Mouse (Mus musculus) ZHBTc4 (cell line): Measurements from ENCODE around the gene Tmem251.

Experiments
- DNase-seq: peaks from one replicate; pipeline ENCODE4 v3.0.0-alpha.2; 2011; ENCODE audit warnings: low read depth, low spot score

Tmem251 gene

DNA sequence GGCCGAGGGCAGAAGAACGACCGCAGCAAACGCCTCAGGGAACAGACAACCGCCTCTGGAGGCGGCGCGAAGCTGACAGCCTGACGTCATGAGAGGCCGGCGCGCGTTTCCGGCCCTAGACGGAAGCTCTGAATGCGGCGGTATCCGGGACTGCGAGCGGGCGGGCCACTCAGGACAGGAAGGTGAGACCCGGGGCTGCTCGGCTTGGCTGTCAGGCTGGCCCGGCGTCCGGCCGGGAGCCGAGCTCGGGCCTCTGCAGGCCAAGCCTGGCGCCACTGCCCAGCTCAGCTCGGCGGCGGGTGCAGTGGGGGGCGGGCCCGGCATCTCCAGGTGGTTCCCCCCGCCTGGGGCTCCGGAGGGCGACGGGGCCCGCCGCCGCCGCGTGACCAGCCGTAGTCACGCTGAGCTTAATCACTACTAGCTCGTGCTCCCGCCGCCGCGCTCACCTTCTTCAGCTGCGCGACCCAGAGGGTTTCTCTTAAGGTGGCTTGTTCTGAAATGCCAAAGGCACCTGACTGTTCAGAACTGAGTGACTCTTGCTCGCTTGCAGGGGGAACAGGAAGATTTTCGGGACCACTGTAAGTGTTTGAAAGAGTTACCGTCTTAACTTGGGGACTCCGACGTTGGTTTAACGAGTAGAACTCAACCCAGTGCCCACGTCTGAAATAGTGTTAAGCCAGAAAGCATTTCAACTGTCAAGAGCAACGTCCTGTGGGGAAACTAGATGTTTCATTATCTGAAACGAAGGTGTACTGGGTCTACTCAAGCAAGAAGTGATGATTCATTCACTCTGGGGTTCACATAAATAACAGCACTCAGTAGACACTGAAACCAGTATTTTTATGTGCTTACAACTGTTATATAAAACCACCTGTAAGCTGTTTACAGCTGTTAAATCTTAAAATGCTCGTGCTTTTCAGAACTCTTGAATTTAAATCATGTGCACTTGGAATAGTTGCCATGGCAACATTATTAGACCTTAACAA, at the start of gene Tmem251, which contains the start of gene Moap1:
Tmem251 (plus strand) TSS at position 174 of the 986 bp plus-strand sequence.
Moap1 (minus strand) TSS at position 73 of the 986 bp plus-strand sequence.
- DNase-seq, result peak; percentile 96

DNA sequence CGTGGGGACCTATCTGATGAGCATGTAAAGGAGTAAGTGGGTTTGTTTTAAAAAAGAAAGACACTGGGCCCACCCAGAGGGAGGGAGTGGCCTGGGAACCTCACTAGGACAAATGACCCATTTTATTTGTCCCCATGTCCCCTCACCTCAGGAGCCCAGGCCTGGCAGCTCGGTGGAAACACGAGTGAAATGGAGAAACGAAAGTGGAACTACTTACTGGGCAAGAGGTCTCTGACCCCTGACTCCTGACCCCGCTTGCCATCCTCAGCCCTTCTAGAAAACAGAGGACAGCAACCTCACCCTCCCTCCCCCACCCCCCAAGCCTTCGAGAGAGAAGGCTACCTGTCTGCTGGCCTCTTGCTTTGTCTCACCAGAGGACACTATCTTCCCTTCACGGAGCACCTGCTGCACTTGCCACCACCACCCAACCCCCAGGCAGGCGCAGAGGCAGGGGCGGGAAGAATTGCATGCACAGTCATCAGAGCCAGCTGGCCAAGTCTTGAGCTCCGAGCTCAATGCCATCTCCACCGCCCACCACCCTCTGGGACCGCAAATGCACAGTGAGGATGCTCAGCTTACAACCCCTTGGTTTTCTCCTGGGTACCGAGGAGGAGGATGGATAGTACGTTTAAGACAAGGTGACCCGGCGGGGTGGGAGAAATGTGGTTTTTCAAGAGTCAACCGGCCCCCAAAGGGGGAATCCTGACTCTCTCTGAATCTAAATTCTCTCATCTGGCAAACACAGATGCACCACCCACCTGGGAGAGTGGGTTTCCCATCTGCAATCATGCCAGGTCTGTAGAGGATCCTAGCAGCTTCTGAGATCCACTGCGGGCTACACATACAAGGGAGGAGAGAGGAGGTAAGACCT, 48.0 kb upstream of the Tmem251 start:
- no peak for DNase-seq

DNA sequence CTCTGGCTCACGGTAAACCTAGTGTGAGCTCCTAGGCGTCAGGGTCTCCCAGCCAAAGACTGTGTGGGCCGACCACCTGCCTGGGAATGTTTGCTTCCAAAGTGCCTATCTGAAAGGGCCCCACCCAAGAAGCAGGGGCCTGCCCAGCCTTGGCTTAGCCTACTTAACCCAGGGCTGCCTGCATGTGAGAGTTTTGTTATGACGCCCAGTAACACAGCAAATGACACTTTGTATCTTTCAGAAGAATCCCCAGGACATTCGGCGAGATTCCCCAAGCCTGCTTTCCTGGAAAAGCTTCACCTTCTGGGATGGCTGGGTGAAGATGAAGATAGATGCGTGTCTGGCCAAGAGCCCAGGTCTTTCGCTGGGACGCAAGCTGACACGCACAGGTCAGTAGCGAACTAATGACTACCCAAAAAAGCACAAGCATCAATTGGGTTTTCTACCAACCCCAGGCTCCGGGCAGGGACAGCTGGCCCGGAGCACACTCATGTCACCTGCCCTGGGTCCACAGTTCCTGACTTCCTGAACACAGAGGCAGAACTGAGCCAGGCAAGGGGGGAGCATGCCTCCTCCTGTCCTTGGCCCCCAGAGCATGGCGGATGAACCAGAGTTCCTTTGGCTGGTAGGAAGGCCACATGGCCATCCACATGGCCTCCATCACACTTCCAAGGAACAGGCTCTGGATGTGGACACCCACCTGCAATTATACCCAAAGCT, 46.8 kb upstream of the Tmem251 start:
- no peak for DNase-seq

DNA sequence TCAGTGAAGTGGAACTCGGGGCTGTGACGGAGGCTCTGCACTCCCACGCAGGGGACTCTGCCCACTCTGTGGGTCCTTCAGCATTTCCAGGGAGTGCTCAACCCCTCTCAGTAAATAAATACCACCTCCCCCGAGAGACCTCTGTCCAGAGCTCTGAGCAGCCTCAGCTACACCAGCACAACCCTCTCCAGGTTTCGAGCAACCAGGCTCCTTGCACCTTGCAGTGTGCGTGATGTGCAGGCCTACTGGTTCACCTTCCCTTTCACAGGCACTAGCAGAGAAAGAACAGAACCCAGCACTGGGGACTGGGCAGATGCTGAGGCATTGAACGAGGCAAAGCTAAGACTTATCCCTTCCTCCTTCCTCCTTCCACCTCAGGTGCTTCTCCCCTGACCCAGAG, 46.2 kb upstream of the Tmem251 start:
- DNase-seq, result no peak

DNA sequence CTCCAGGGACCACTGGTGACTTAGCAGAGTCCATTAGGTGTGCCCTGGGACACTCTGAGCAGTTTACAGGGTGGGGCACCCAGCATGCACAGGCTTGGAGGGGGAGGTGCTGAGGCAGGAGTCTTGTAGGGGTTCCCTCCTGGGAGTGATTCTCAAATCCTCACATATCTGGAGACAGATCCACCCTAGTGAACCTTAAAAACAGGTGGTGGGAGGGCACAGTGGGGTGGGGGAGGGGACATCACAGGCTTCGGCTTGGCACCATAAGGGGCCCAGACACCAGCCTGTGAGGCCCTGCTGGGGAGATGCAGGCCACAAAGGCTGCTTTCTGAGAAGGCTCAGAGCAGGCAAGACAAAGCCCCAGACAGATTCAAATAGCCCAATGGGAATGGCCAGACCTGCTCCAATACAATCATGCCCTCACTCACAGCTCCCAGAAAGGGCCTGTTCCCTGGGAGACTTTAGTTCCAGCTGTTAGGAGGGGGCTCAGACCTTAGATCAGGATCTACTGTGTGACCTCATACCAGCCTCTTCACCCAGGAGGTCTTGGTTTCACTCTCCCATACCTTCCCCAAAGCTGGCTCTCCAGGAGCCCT, 45.4 kb upstream of the Tmem251 start:
- DNase-seq, result no peak

DNA sequence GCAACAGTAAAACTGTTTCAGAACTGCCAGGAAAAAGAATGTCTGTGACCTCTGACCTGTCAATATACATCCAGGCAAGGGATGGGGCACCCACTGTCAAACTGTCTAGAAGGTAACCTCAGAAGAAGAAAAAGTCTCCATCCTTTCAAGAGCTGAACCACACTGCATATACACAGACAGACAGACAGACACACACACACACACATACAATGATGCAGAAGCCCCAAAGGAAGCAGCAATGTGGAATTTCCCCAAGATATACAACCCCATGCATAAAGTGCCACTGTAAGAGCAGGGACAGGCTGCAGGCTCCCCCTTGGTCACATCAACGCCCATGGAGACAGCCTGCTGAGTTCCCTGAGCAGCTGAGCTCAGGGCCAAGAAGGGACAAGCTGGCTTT, 44.4 kb upstream of the Tmem251 start:
- DNase-seq, result no peak

DNA sequence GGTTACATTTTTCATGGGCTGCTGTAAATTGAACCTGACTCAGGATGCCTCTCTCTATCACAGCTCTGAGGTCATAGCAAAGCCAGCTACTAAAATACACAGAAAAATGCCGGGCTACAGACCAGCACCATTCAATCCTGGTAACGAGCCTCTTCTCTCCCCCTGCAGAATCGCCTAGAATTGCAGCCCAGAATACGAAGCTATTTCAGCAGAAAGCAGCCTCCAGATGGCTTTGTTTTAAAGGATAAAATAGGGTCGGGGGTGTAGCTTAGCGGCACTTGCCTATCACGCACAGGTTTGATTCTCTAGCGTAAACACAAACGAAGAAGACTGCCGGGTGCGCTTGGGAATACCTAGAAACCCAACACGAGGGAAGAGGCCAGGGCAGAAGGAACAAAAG, 43.1 kb upstream of the Tmem251 start:
- no peak for DNase-seq

DNA sequence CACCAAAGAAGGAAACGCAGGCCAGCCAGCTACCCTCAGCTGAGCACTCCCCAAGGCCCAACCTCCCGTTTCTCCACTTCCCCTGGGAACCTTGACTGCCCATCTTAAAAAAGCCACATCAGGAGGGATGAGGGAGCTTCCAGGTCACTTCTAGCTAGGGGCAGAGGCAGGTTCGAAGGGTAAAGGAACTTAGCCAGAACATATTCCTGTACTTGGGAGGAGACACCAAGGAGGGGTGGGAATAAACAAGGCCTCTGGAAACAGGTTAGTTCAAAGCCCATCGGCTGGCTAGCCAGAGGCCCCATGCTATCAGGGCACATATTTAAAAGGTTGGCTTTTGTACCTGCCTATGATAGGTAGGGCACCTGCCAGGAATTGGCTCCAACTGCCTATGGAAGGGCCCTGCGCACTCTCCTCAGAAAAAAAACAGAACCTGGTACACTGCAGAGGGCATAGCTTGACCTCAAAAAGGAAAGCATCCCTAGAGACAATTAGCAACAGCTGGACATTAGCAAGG, 41.8 kb upstream of the Tmem251 start:
- DNase-seq, result no peak

DNA sequence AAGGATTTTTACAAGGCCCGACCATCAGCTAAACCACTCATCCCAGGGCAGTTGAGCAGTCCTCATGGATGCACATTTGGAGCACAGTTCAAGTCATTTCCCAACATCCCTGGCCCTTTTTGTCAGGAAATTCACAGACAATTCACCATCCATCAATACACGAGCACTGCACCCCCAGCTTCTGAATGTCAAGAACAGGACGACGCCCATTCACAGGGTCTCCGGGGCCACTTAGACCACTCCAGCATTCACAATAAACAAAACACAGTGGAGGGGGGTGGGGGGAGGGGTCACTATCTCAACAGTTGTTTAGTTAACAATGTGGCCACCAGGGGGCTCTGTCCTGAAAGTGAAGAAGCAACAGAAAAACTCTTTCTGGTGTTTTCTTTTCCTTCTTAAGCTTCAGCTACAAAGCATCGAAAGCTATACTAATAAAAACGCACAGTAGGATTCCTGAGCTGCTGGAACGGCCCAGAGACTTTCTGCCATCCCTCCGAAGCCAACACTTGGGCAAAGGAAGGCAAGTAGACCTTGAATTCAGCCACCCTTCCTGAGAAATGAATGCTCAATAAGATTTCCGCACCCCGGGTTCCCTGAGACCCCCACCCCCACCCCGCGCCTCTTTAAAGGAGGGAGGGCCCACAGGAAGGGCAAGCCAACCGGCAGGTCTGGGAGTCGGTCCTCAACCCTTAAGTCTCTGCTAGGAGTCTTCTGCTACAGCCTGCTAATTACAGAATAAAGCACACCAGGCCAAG, 41.0 kb upstream of the Tmem251 start:
- peak; percentile 93 for DNase-seq

DNA sequence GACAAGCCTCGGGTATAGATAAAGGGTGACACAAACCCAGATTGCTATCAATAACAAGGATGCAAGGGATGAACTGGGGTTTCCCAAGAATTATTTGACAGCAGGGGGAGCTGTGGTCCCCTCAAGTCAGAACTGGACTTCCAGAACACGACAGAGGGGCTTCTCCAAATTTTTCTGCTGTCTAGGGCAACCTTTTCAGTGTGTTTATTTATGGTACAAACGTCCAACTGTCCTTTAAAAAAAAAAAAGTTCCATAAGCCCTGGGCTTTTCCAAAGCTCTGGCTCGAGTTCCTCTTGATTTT, 40.5 kb upstream of the Tmem251 start:
- DNase-seq, result peak; percentile 49

DNA sequence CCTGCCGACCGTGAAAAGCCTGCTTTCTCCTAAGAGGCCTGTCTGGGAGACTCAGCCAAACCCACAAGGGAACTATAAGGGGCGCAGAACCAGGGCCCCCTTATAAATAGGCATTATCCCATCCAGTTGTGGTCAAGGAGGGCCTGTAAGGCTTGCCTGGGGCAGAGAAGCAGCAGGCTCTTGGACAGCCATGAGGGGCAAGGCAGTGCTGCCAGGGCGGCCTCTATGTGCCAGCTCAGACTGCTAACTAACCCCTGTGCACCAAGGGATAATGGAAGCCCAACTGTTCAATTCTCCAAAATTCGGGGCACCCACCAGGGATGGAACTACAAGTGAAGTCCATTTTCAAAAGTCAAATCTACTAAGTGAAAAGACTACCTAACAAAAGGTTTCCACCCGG, 40.1 kb upstream of the Tmem251 start:
- DNase-seq, result no peak

DNA sequence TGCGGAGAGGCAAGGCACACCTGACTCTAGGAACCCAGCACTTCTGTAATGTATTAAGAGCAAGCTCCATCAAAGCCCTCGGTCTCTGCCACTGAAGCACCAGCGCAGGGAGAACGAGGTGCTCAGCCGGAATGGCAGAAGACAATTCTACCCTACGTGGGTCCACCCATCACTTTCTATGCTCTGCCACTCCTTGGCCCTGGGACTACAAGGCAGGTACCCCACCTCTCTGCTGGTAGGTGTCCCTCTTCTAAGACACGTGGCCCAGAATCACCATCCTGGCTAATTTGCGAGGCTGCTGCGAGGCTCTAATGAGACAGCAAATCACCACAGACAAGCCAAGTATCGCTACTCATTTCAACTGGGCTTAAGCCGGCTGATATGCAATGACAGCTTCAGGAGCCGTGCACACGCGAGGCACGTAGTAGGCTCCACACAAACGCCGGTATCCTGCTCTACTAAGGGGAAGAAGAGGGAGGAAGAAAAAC, 39.6 kb upstream of the Tmem251 start:
- DNase-seq, result peak; percentile 45

DNA sequence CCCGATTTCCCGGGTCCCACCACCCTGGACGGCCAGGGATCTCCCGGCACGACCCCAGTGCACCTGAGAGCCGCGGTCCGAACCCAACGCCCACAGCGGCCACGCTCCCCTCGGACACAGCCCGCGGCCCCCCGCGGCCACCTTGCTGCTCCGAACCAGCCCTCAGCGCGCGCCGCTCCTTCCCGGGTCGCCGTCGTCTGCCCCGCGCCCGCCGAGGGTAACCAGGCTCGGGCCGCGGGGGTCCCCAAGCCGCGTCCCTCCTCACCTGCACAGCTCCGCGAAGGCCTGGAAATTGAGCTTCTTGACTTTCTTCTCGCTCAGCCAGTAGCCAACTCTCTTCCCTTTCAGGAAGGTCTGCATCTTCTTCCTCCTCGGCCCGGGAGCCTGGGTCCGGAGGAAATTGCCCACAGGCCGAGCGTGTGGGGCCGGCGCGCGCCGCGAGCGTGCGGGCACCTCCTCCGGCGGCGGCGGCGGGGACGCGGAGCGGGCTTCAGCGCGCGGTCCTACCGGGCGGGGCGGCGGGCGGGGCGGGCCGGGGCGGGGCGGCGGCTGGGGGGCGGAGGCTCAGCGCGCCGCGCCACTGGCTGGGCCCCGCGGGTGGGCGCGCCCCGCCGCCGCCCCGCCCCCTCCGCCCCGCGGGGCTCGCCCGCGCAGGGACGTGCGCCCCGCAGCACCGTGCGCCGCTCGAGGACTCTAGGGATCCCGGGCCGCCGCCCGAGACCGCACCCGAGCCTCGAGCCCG, 38.9 kb upstream of the Tmem251 start, which contains the start of gene Itpk1:
Itpk1 (minus strand) TSS at position 474 of the 742 bp plus-strand sequence.
- peak; percentile 64 for DNase-seq

DNA sequence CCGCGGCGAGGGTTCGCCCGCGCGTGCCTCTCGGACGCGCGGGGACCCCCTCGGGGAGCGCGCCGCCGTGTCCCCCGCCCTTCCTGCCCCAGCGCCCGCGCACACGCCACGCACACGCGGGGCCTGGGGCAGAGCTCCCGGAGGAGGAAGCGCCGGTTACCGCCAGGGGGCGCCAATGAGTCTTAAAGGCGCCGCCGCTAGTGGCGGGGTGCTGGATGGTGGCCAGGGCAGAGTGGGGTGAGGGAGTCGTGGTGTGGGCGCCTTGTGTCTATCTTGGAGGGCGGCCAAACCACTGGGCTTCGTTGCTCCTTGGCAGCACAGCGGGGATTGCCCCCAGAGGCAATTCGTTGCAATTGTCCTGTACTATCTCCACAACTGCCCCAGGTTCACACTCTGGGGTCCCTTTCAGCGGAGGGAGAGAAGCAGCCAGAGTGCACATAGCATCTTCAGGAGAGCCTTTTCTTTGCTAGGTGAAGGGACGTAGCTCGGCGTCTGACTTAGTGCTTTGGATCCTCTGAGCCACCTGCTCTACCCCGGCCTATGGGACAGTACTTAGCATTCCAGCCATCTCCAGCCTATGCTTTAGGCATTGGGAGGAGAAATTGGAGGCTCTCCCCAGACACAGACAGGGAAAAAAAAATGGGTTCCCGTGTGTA, 38.2 kb upstream of the Tmem251 start:
- DNase-seq, result peak; percentile 89

DNA sequence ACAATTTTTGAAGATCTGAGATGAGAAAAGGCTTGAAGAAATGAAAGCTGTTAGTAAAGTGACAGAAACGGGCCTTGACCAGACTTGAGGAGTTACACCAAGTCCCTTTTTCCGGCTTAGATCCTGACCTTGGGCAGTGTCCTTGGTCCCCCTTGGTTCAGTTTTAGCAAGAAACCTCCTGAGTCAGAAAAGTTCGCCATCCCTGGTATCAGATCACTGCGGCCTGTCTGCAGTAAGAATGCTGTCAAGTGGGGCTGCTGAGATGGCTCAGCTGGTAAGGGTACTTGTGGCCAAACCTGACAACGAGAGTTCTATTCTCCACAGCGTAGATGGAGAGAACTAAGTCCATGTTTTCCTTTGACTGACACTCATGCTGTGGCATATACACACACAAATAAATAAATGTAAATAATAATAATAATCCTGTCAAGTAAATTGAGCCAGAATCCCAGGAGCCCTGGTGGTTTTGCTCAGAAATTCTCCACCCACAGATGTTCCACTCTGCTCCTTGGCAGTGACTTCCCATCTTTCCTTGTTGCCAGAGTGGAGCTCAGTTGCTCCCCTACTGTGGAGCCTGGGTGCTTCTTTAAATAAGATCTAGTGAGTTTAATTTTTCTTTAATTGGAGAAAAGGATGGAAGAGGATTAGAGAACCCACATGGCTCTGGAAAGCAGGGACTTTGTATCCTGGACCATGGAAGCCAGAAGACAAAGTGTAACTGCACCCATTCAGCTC, 37.5 kb upstream of the Tmem251 start:
- no peak for DNase-seq

DNA sequence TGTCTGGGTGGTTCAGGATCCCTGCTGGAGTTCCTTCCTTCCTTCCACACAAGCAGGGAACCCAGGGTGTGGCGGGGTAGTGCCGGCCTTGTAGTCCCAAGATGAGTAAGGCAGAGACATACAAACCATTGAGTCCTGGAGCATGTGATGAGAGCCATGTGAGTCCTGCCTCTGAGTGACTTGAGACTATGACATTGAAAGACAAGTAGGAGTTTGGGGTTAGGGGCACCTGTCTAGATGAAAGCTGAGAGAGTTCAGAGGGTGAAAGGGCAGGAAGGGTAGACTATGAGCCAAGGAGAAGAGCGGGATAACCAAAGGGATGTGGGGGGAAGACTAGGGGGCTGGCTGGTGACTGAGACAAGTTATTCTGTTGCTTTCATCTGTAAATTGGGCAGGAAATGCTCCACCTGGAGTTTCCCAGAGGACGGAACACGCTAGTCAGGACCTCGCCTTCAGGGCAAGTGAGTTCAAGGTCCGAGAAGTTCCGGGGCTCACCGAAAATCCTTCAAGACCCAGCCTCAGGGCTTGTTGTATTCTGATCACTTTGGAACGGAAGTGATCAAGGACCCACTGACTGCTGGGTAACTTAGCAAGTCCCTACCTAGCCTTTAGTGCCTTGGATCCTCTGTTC, 36.6 kb upstream of the Tmem251 start:
- peak; percentile 95 for DNase-seq

DNA sequence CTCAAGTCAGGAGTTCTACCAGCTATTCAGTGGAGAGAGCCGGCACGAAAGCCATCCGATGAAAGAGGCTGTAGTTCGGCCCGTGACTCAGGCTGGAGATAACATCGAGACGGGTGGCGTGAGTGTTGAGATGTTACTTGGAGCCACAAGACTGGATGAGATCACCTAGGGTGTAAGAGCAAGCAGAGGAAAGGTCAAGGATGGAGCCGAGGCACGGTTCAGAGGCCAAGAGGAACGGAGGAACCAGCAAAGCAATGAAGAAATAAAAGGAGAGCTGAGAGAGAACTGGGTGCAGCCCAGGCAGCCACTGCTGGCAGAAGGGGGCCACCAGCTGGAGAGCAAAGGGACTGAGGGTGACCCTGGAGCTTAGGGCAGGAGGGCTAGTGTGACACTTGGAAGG, 35.3 kb upstream of the Tmem251 start:
- DNase-seq, result no peak

DNA sequence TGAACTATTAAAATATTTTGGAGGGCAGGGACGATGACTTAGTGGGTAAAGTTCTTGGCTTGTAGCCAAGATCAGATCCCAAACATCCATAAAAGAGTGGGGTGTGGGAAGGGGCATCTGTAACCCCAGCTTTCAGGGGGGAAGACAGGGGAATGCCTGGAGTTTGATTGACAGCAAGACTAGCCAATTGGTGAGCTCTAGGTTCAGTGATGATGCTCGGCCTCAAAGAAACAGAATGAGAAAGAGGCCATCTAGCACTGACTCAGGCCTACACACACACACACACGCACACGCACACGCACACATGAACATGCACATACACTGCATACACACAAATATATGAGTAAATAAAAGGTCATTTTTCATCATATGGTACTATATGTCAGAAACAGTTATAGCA, 33.7 kb upstream of the Tmem251 start:
- DNase-seq, result peak; percentile 61
